Mouse (Mus musculus): Measurements from ENCODE around the gene Tnnt3.

The Tnnt3 gene

DNA sequence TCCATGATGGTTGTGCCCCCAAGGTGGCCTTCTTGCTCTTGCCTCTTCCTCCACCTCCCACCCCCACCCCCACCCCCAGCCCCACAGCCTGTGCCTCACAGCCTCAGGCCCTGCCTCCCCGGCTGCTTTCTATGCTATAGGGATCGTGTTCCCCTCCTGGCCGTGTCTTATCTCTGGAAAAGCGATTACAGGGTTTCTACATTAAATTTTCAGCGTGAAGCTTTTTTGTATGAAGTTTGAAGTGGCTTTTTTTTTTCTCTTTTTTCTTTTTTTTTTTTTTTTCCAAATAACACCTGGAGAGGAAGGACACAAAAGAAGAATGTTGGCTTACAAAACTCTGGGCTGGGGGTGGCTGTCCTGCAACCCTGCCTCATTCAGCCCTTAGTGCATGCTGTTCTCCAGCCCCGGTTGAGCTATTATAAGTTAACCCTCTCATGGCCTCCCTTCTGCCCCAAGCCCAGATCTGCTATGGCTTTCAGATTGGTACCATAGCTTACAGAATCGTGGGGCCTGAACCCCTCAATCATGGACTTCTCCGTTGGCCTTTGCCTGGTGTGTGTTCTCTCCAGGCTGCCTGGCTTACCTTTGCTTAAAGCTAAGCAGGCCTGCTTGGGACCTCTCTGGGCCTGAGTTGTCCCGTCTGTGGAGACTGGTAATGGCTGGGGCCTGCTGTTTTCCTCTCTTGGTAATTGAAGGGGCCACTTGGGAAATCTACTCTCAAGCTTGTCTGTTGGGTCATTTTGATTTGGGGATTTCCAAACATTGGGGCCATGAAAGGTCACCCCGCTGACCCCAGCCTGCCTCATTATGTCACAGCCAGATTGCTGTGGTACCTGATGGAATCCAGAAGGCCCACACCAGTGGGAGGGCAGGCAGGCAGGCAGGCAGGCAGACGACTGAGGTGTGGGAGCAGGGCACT lies 55.0 kb downstream of the Tnnt3 start:
- no peaks in the 10 kb centered on the region for H3K9me3 ChIP-seq (ENCODE audit: low read length)
- no peak overlapping the region for H3K4me3 ChIP-seq (replicated peaks; ENCODE audit: low read length)
- no peak for TF ChIP-seq POU5F1 (IDR thresholded peaks at IDR 0.05; ENCODE audit: borderline replicate concordance, low read length)
- TF ChIP-seq CTCF (conservative IDR thresholded peaks at IDR 0.05; ENCODE audit: low read length): no peak
- no peak for TF ChIP-seq NANOG (IDR thresholded peaks at IDR 0.05; ENCODE audit: borderline replicate concordance, low read length)
- no peaks in the 10 kb centered on the region for H3K36me3 ChIP-seq (ENCODE audit: insufficient read depth, low read length)
- peaks cover 50% of the 10 kb centered on the region for H3K27me3 ChIP-seq (ENCODE audit: insufficient read depth, low read length)
- H3K4me1 ChIP-seq (replicated peaks; ENCODE audit: low read depth, low read length): peaks cover 8% of the 10 kb centered on the region

DNA sequence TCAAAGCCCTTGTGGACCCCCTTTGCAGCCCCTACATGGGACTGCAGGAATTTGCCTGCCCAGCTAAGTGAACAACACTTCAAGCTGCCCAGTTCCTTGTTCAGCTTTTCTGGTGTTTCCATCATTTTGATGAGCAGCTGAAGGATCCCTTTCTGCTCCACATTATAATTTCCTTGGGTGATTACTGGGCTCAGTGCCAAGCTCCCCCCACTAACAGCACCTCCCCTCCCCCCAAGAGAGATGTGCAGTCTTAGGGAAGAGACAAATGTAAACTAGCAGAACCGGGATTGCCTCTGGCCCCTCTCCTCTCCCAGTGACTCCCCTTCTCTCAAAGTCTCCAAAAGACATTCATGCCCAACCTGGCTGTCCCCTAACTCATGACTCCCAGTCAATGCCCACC lies 56.0 kb downstream of the Tnnt3 start:
- TF ChIP-seq NANOG (IDR thresholded peaks at IDR 0.05; ENCODE audit: borderline replicate concordance, low read length) (no peak), CTCF (conservative IDR thresholded peaks at IDR 0.05; ENCODE audit: low read length) (no peak), POU5F1 (IDR thresholded peaks at IDR 0.05; ENCODE audit: borderline replicate concordance, low read length) (no peak)
- Histone ChIP-seq H3K27me3 (ENCODE audit: insufficient read depth, low read length) (peaks cover 59% of the 10 kb centered on the region), H3K4me3 (replicated peaks; ENCODE audit: low read length) (no peak overlapping the region), H3K4me1 (replicated peaks; ENCODE audit: low read depth, low read length) (peaks cover 8% of the 10 kb centered on the region), H3K9me3 (ENCODE audit: low read length) (no peaks in the 10 kb centered on the region), H3K36me3 (ENCODE audit: insufficient read depth, low read length) (no peaks in the 10 kb centered on the region)

DNA sequence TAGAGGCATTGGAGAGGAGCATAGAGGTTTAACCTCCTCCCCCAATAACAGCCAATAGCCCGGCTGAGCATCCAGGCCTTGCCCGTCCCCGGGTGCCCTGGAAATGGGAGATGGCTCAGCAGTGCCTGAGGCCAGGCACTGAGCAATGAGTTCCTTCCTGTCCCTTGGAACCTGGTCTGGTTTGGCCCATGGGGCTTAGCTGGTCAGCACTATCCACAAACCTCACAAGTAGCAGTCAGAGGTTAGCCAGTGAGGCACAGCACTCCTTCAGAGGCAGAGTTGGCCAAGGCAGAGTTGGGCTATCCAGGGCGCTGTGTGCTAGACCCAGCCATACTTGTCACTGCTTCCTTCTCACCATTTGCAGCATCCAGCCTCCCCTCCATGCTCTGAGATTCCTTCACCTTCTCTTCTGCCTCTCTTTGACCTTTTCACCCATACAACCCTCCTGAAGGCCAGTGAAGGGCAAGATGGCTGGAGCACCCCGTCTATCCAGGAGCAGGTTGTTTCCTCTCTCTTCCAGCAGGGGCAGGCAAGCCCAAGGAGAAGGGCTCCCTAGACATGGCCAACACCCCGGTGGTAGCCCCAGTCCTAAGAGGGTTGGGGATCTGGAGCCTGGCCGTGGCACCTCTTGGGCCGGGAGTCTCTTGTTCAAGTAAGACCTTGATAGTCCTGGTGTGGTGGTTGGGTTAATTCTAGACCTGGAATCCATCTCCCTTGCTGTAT lies 56.9 kb downstream of the Tnnt3 start:
- H3K9me3 ChIP-seq (ENCODE audit: low read length): no peaks in the 10 kb centered on the region
- H3K4me1 ChIP-seq (replicated peaks; ENCODE audit: low read depth, low read length): peaks cover 8% of the 10 kb centered on the region
- H3K36me3 ChIP-seq (ENCODE audit: insufficient read depth, low read length): no peaks in the 10 kb centered on the region
- H3K4me3 ChIP-seq (replicated peaks; ENCODE audit: low read length): no peak overlapping the region
- TF ChIP-seq CTCF (conservative IDR thresholded peaks at IDR 0.05; ENCODE audit: low read length) (no peak), NANOG (IDR thresholded peaks at IDR 0.05; ENCODE audit: borderline replicate concordance, low read length) (no peak), POU5F1 (IDR thresholded peaks at IDR 0.05; ENCODE audit: borderline replicate concordance, low read length) (no peak)
- peaks cover 59% of the 10 kb centered on the region for H3K27me3 ChIP-seq (ENCODE audit: insufficient read depth, low read length)

DNA sequence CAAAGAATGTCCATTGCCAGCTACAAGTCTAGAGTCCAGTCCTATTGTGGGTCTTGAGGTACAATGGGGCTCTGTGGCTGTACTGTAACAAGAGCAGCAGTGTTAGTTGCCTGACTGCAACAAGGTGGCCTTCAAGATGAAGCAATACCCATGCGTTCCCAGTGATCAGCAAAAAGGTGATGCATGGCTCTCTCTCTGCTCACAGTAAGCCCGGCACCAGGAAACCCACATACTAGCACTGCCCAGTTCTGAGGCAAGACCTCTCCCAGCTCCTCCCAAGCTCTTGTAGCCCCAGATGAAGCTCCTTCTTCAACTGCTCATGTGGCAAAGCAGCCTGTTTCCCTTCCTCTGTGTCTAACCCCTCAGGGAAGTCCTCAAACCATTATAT lies 57.4 kb downstream of the Tnnt3 start:
- Histone ChIP-seq H3K36me3 (ENCODE audit: insufficient read depth, low read length) (no peaks in the 10 kb centered on the region), H3K9me3 (ENCODE audit: low read length) (no peaks in the 10 kb centered on the region), H3K4me3 (replicated peaks; ENCODE audit: low read length) (no peak overlapping the region), H3K27me3 (ENCODE audit: insufficient read depth, low read length) (peaks cover 54% of the 10 kb centered on the region), H3K4me1 (replicated peaks; ENCODE audit: low read depth, low read length) (peaks cover 8% of the 10 kb centered on the region)
- TF ChIP-seq NANOG (IDR thresholded peaks at IDR 0.05; ENCODE audit: borderline replicate concordance, low read length): no peak
- TF ChIP-seq POU5F1 (IDR thresholded peaks at IDR 0.05; ENCODE audit: borderline replicate concordance, low read length): no peak
- TF ChIP-seq CTCF (conservative IDR thresholded peaks at IDR 0.05; ENCODE audit: low read length): no peak

DNA sequence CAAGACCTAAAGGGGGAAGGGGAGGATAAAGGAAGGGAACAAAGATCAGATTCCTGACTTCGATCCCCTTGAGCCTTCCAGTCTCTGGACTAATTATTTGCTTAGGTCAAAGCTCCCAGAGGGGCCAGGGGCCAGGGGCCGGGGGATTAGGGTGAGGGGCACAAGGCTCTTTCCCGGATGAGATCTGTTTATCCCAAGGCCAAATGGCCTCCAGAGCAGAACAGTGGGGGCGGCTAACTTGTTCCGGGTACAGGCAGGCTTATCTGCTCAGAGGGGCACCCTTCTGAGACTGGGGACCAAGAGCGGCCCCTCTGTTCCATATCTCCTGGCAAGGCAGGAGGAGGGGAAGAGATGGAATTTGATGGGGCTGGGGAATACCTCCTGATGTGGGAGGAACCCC lies 59.1 kb downstream of the Tnnt3 start:
- H3K4me1 ChIP-seq (replicated peaks; ENCODE audit: low read depth, low read length): peaks cover 8% of the 10 kb centered on the region

DNA sequence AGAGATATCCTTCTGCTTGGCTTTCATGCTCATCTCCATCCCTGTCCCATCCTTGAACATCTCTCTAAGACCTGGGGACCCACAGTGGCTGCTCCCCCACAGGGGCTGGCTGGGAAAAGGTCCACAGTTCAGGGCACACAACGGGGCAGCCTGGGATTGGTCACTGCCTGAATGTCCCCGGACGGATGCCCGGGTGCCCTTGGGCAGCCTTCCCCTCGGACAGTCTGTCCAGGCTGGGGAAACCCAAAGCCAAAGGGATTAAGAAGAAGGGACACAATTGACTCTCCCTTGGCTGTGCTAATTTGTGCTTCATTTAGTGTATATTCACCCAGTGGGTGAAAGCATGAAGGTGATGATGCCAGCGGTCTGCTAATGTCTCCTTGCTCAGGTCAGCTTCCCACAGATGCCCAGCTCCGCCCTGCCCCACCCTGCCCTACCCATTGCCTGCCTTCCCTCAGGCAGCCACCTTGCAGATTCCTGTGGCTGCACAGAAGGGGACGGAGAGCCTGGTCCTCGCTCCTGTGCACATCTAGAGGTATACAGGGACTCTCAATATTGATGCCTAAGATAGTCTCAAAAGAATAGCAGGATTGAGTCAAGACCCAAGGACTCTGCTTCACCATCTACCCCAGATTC lies 60.0 kb downstream of the Tnnt3 start:
- Histone ChIP-seq H3K36me3 (ENCODE audit: insufficient read depth, low read length) (no peaks in the 10 kb centered on the region), H3K4me1 (replicated peaks; ENCODE audit: low read depth, low read length) (0 out of 2 replicates have a peak, but pooled peaks cover 3% of the 10 kb centered on the region), H3K9me3 (ENCODE audit: low read length) (no peaks in the 10 kb centered on the region), H3K4me3 (replicated peaks; ENCODE audit: low read length) (no peak overlapping the region), H3K27me3 (ENCODE audit: insufficient read depth, low read length) (peaks cover 71% of the 10 kb centered on the region)
- TF ChIP-seq NANOG (IDR thresholded peaks at IDR 0.05; ENCODE audit: borderline replicate concordance, low read length) (no peak), CTCF (conservative IDR thresholded peaks at IDR 0.05; ENCODE audit: low read length) (no peak), POU5F1 (IDR thresholded peaks at IDR 0.05; ENCODE audit: borderline replicate concordance, low read length) (no peak)

More for the DNA sequence above, 59.1 kb downstream of the Tnnt3 start:
- no peak for TF ChIP-seq NANOG (IDR thresholded peaks at IDR 0.05; ENCODE audit: borderline replicate concordance, low read length)
- Histone ChIP-seq H3K4me3 (replicated peaks; ENCODE audit: low read length) (no peak overlapping the region), H3K27me3 (ENCODE audit: insufficient read depth, low read length) (peaks cover 66% of the 10 kb centered on the region), H3K9me3 (ENCODE audit: low read length) (no peaks in the 10 kb centered on the region), H3K36me3 (ENCODE audit: insufficient read depth, low read length) (no peaks in the 10 kb centered on the region)

DNA sequence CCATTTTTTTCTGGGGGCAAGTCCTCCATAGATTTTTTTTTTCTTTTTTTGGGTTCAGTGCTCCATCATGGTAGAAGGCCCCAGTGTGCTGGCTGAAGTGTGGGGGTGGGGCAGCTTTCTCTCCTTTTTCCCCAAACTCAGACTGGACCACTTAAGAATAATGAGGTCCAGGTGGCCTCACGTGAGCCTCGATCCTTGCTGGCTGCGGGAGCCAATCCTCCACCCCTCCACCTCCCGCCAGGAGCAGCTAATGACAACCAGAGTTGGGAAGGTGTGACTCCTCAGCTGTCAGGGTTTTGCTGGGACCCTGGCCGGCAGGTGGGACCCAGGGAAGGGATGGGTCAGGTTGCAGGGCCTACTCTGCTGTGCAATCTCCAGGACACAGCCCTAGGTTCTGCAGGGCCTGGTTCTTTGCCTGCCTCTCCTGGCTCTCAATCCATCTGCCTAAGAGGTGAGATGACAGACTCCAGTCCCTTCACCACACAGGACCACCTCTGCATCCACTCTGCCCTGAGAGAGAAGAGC lies 61.1 kb downstream of the Tnnt3 start:
- H3K9me3 ChIP-seq (ENCODE audit: low read length): no peaks in the 10 kb centered on the region
- no peaks in the 10 kb centered on the region for H3K36me3 ChIP-seq (ENCODE audit: insufficient read depth, low read length)
- peaks cover 4% of the 10 kb centered on the region; the same call in 1 of the 2 replicates for H3K4me1 ChIP-seq (replicated peaks; ENCODE audit: low read depth, low read length)
- no peak overlapping the region for H3K4me3 ChIP-seq (replicated peaks; ENCODE audit: low read length)
- H3K27me3 ChIP-seq (ENCODE audit: insufficient read depth, low read length): peaks cover 73% of the 10 kb centered on the region
- TF ChIP-seq POU5F1 (IDR thresholded peaks at IDR 0.05; ENCODE audit: borderline replicate concordance, low read length): no peak
- no peak for TF ChIP-seq CTCF (conservative IDR thresholded peaks at IDR 0.05; ENCODE audit: low read length)
- TF ChIP-seq NANOG (IDR thresholded peaks at IDR 0.05; ENCODE audit: borderline replicate concordance, low read length): no peak
